Mouse (Mus musculus): ENCODE measurements around the gene Nsun2. TPM values are rescaled to one million over a fixed set of nuclear protein-coding genes. Genes with fewer than 3 reads are reported as not detected.
A peak's percentile ranks its signal among the peaks of the same experiment; 100 is the strongest.

The Nsun2 gene
- 18.9 and 23.8 TPM in 2 replicates for polyA plus RNA-seq (2012; ENCODE audit: insufficient read depth, insufficient read length, missing spikeins)

DNA sequence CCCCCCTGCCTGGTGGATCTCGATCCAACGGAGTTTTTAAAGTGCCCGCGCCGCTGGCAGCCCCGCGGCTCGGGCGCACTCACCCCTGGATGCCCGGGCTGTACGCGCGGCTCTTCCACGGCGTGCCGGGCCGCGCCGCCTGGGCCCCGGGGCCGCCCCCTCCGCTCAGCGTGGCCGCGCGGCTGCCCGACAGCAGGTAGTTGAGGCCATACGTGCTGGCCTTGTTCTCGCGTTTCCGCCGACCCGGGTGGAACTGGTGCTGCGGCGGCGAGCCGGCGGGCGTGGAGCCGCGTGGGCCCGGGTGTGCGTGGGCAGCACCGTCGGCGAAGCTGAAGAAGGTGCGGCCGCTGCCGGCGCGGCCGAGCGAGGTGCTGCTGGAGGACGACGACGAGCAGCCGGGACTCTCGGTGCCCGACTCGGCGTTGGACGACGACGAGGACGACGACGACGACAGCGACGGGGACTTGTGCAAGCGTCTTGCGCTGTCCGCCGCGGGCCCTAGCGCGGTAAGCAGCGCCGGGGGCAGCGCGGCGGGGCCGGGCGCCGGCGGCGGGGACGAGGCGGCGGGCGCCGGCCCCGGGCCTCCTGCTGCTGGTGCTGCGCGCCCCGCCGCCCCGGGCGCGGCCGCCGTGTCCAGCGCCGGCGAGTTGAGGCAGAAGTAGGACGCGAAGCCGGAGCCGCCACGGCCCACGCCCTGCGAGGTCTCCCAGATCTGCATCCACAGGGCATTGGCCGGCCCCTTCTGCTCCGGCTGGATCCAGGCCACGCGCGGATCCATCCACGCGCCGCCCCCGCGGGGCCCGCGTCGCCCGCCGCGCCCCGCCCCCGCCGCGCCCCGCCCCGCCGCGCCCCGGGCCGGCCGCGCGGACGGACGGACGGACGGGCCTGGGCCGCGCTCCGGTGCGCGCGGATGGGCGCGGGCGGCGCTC lies at the start of gene Nsun2:
Gene Nsun2, plus strand, starts transcription at position 342 of the 929 bp plus-strand sequence.
- H3K4me1 ChIP-seq (ENCODE audit: control insufficient read depth, insufficient read depth, insufficient read length, low read length) = peaks cover 20% of the 10 kb centered on the region
- H3K4me3 ChIP-seq (ENCODE audit: insufficient read depth, low read depth, low read length) = peak within 1 kb of the TSS; percentile 96
- H3K27ac ChIP-seq (replicated peaks; ENCODE audit: low read depth, low read length) = peak within 1 kb of the TSS; percentile 24; the same call in 1 of the 2 replicates

DNA sequence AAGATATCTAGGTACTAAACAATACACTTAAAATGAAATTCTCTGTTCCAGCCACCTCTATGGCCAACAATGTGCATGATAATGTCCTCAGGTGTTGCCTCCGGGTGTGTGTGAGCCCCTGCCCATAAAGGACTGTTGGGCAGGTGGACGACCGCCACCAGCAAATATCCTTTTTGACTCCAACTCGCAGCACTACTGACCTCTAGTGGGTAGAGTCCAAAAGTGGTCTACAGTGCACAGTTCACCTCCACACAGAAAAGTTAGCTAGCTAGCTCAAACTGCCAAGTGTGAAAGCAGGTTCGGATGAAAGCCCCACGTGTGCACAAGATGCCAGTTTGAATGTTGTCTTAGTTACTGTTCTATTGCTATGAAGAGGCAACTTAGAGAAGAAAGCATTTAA lies 48.2 kb upstream of the Nsun2 start:
- peaks cover 3% of the 10 kb centered on the region; the same call in 1 of the 2 replicates for H3K4me1 ChIP-seq (ENCODE audit: control insufficient read depth, insufficient read depth, insufficient read length, low read length)
- H3K27ac ChIP-seq (replicated peaks; ENCODE audit: low read depth, low read length) = no peak overlapping the region
- H3K4me3 ChIP-seq (ENCODE audit: insufficient read depth, low read depth, low read length) = no peak overlapping the region

DNA sequence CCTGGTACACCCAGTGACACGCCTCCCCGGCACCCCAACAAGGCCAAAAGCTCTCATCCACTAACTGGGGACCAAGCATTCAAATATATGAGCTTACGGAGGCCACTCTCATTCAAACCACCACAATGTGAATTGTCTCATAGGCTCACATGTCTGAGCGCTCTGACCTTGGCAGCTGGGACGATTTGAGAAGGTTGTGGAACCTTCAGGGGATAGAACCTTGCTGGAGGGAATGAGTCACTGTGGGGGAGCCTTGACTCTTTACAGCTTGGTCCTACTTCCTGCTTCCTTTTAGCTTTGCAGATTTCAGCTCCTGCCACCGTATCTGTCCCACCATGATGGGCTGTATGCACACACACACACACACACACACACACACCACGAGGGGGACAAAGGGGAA lies 47.7 kb upstream of the Nsun2 start:
- Histone ChIP-seq H3K27ac (replicated peaks; ENCODE audit: low read depth, low read length) (no peak overlapping the region), H3K4me1 (ENCODE audit: control insufficient read depth, insufficient read depth, insufficient read length, low read length) (peaks cover 3% of the 10 kb centered on the region; the same call in 1 of the 2 replicates), H3K4me3 (ENCODE audit: insufficient read depth, low read depth, low read length) (no peak overlapping the region)

DNA sequence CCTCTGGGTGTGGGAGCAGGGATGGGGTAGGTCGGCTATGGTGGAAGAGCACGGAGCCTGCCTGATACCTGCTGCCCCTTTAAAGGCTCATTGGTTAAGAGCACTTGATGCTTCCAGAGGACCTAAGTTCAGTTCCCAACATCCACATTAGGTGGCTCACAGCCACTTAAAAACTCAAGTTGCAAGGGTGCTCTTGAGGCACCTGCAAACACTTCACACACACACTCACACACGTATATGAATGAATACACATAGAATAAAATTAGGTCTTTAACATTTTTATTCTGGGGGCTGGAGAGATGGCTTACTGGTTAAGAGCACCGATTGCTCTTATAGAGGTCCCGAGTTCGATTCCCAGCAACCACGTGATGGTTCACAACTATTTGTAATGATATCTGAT lies 46.4 kb upstream of the Nsun2 start:
- no peak overlapping the region for H3K27ac ChIP-seq (replicated peaks; ENCODE audit: low read depth, low read length)
- no peak overlapping the region for H3K4me3 ChIP-seq (ENCODE audit: insufficient read depth, low read depth, low read length)
- H3K4me1 ChIP-seq (ENCODE audit: control insufficient read depth, insufficient read depth, insufficient read length, low read length) = no peaks in the 10 kb centered on the region

DNA sequence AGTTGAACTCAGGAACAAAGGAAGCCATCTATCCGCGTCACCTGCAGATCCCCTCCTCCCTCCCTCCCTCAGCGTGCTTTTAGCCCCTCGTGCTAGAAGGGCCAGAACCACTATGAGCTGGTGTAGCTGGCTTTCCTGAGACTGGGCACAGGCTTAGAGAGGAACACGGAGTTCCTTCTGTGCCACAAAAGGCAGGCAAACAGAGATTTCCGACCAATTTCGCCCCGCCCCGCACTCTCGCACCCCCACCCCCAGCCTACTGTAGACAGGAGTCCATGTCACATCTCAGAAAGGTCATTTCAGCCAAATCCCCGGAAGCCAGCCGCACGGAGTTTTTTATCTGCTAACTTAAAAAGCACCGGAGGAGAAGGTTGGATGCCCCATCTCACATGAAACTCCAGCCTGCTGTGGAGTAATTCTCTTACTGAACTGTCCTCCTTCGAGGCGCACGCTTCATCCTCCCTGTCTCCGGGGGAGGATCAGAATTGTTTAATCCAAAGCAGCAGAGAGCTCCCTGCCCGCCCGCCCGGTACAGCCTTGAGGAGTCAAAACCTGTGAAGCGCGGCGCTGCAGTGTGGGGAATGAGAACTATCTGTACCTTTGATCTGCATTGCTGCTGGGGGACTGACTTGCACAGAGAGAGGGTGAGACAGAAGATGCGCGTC lies 45.8 kb upstream of the Nsun2 start:
- Histone ChIP-seq H3K4me1 (ENCODE audit: control insufficient read depth, insufficient read depth, insufficient read length, low read length) (no peaks in the 10 kb centered on the region), H3K27ac (replicated peaks; ENCODE audit: low read depth, low read length) (no peak overlapping the region), H3K4me3 (ENCODE audit: insufficient read depth, low read depth, low read length) (no peak overlapping the region)

DNA sequence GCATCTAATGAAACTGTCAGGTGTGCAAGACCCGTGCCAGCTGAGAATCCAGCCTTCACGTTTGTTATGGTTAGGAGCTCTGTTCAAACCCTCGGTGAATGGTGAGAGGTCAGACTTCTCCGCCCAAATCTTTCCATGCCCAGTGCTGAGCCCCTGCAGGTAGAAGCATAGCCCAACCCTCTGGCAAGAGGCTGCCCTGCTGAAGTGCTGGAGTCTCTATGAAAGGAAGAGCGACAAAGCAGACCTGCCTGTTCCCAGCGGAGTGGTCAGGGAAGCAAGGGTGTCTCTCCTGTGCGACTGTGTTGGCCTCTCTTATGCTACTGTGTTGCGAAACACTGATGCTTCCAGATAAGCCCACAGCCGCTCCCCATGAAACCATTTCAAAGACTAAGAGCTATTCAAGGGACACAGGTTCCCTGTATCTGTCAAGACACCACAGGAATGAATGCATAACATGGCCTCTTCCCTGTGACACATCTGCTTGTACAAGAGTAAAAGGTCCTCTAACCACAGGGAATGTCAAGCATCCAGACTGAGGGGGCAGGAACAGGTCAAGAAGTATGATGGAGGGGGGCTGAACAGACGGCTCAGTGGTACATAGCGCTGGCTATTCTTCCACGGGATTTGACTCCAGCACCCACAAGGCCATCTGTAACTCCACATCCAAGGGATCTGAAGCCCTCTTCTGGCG lies 44.8 kb upstream of the Nsun2 start:
- Histone ChIP-seq H3K4me3 (ENCODE audit: insufficient read depth, low read depth, low read length) (no peak overlapping the region), H3K4me1 (ENCODE audit: control insufficient read depth, insufficient read depth, insufficient read length, low read length) (no peaks in the 10 kb centered on the region), H3K27ac (replicated peaks; ENCODE audit: low read depth, low read length) (no peak overlapping the region)

DNA sequence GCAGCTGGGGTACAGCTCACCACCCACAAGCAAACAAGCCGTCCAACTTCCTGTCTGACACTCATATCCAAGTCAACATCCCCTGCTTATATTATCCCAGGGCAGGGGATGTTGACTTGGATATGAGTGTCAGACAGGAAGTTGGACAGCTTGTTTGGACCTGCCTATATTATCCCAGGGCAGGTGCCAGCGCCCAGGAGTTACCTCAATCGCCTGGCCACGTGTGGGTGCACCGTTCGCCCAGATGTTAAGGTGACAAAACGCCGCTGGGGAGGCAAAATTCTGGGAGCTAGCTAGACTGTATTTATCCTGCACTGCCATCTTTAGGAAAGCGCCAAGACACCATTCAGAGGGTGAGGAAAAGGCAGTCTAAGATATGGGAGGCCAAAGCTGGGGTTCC lies 43.8 kb upstream of the Nsun2 start:
- no peaks in the 10 kb centered on the region for H3K4me1 ChIP-seq (ENCODE audit: control insufficient read depth, insufficient read depth, insufficient read length, low read length)
- H3K4me3 ChIP-seq (ENCODE audit: insufficient read depth, low read depth, low read length) = no peak overlapping the region
- H3K27ac ChIP-seq (replicated peaks; ENCODE audit: low read depth, low read length) = no peak overlapping the region

DNA sequence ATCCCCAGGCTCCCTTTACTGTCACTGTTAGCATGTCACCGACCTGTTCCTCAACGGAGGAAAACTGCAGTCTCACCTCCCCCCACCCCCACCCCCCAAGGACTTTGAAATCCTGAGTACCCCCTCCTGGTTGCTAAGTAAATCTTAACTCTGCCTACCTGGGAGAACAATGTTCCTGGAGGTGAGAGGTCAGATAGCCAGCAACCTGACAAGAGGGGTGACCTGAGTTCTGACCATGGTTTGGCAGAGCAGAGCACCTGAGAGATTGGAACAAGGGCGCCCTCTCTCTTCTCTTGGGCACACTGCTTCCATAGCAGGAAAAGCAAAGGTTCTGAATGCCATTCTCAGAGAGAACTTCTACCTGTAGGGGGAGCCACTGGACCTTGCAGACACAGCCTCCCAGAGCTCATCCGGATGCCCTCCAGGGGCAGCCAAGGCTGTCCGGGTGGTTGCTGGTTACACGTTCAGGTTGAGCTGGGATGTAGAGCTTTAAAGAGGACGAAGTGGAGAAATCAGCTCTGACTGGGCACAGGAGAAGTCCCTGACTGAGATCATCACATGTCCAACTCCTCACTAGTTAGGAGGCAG lies 40.6 kb upstream of the Nsun2 start:
- Histone ChIP-seq H3K27ac (replicated peaks; ENCODE audit: low read depth, low read length) (no peak overlapping the region), H3K4me1 (ENCODE audit: control insufficient read depth, insufficient read depth, insufficient read length, low read length) (no peaks in the 10 kb centered on the region), H3K4me3 (ENCODE audit: insufficient read depth, low read depth, low read length) (no peak overlapping the region)

DNA sequence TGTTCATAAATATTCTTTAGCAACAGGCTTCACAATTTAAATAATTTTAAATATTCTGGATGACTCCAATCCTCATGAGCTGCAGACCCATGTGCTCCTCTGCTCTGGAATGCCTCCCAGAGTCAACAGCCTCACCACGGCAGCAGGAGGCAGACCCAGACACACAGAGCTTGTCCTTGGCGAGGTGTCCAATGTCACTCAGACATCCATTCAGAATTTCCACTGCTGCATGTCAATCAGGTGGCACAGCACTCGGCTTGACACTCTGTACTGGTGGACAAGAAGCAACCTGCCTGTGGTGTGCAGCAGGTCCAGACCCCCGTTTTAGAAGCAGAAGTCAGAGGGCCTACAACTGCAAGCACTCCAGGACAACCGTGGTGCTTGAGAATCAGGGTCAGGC lies 35.3 kb upstream of the Nsun2 start:
- no peaks in the 10 kb centered on the region for H3K4me1 ChIP-seq (ENCODE audit: control insufficient read depth, insufficient read depth, insufficient read length, low read length)
- no peak overlapping the region for H3K27ac ChIP-seq (replicated peaks; ENCODE audit: low read depth, low read length)
- no peak overlapping the region for H3K4me3 ChIP-seq (ENCODE audit: insufficient read depth, low read depth, low read length)

DNA sequence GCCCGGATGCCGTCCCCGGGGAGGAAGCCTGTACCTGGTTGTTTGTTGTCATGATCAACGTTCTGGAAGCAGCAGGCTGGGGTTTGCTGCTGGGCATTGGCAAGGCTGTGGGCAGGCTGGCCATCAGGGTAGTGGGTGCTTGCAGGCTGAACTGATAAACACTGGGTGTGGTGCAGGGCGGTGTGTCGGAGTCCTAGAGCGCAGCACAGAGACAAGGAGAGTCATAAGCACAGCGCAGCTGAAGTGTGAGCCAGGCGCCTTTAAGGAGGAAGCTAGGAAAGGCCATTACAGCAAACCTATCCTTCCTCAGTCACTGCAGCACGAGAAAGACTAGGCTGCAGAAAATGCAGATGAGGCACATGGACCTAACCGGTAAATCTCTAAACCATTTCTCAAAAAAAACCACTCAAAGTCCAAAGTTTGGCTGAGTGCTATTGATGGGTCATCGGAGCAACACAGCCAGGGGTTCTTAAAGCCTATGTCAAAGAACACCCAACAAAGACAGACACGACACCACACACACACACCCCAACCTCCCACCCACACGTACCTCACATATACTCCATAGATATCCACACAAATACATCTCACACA lies 31.3 kb upstream of the Nsun2 start:
- H3K27ac ChIP-seq (replicated peaks; ENCODE audit: low read depth, low read length) = no peak overlapping the region
- no peaks in the 10 kb centered on the region for H3K4me1 ChIP-seq (ENCODE audit: control insufficient read depth, insufficient read depth, insufficient read length, low read length)
- no peak overlapping the region for H3K4me3 ChIP-seq (ENCODE audit: insufficient read depth, low read depth, low read length)

DNA sequence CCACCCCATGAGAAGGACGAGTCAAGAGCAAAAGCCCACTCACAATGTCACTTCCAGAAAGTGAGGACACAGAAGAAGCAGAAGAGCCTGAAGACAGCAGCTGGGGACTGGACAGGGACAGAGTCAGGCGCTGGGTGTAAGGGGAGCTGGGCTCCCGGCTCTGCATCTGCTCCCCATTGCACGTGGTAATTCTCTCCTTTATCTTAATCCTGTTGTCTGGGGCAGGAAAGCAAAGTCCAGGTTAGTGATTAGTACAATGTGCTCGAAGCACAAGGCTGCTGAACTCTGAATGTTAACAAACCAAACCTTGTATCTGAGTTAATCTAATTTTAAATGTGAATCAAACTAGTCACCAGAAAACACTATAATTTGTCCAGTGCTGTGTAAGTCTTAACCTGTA lies 30.7 kb upstream of the Nsun2 start:
- H3K4me3 ChIP-seq (ENCODE audit: insufficient read depth, low read depth, low read length) = no peak overlapping the region
- H3K4me1 ChIP-seq (ENCODE audit: control insufficient read depth, insufficient read depth, insufficient read length, low read length) = no peaks in the 10 kb centered on the region
- no peak overlapping the region for H3K27ac ChIP-seq (replicated peaks; ENCODE audit: low read depth, low read length)

DNA sequence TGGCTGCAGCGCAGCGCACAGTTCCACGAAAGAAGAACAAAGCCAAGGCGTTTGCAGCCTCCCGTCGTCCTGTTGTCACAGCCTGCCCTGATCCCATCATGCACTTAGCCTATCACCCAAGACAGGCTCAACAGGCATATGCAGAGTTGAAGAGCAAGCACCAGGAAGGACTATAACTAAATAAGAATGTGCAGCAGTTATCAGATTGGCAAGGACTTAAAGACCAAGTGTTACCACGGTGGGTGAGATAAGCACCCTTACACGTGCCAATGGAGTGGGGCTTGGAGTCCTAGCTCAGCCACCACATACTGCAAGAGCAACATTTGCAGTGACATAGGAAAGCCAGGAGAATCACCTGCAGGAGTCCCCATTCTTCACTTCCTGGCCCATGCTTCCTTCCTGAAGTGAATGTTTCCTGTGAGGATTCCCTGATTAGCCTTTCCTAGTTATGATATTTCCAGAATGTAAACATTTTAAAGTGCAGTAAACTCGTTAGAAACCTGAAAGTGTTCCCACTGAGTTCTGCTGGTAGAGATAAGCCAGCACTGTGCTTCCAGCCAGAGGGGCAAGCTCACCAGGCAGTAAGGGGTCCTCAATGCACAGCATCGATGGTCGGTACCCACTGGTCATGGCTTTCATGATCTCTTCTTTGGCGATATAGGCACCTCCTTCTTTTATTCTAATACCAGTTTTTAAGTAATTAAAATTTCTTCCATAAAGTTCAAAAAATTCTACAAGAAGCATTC lies 27.0 kb upstream of the Nsun2 start:
- H3K27ac ChIP-seq (replicated peaks; ENCODE audit: low read depth, low read length) = no peak overlapping the region
- no peak overlapping the region for H3K4me3 ChIP-seq (ENCODE audit: insufficient read depth, low read depth, low read length)
- no peaks in the 10 kb centered on the region for H3K4me1 ChIP-seq (ENCODE audit: control insufficient read depth, insufficient read depth, insufficient read length, low read length)

DNA sequence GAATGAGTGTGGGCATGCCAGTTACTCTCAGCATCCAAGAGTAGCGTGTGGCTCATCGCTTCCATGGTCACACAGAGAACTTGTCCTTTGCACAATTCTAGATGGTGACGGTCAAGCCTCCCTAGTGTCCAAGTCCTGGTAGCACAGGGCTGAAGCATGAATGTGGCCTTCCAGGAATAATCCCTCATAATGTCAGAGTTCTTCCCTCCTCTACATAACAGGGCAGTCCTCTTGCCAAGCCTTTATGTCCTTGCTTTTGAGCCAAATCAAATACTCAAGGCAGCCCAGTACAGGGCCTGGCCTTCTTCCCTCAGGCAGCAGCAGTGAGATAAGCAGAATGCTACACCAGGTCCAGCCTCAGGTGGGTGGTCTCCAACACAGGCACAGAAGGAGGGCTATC lies 25.9 kb upstream of the Nsun2 start:
- H3K4me3 ChIP-seq (ENCODE audit: insufficient read depth, low read depth, low read length) = no peak overlapping the region
- H3K4me1 ChIP-seq (ENCODE audit: control insufficient read depth, insufficient read depth, insufficient read length, low read length) = no peaks in the 10 kb centered on the region
- no peak overlapping the region for H3K27ac ChIP-seq (replicated peaks; ENCODE audit: low read depth, low read length)
